Mouse (Mus musculus) neural tube, embryonic 14.5 days (tissue): ENCODE results near the gene Cfap58. TPM values are rescaled to one million over a fixed set of nuclear protein-coding genes. Genes with fewer than 3 reads are reported as not detected.

Experiments
- ATAC-seq: fragments of 200-750 bp; cut with Nextera tagmentation; 2 replicates; pipeline ENCODE4 v1.8.0; 2017; ENCODE audit warnings: low read depth, mild to moderate bottlenecking, moderate TSS enrichment, moderate library complexity
- H3K27ac ChIP-seq: fragments of 300-500 bp; sonication (generic); 2 replicates; pipeline ENCODE4 v1.5.1; 2014; ENCODE audit warnings: low read depth, mild to moderate bottlenecking, control low read depth, low read length, moderate library complexity, mixed read lengths
- H3K27me3 ChIP-seq: fragments of 300-500 bp; sonication (generic); 2 replicates; pipeline ENCODE4 v1.6.1; 2014; ENCODE audit warnings: low read length; ENCODE audit not compliant: control insufficient read depth, insufficient read depth
- H3K36me3 ChIP-seq: fragments of 300-500 bp; sonication (generic); 2 replicates; pipeline ENCODE4 v1.6.1; 2014; ENCODE audit warnings: low read length, mixed read lengths; ENCODE audit not compliant: control insufficient read depth, insufficient read depth
- H3K4me1 ChIP-seq: fragments of 300-500 bp; sonication (generic); 2 replicates; pipeline ENCODE4 v1.6.1; 2014; ENCODE audit warnings: low read length; ENCODE audit not compliant: control insufficient read depth, insufficient read depth
- H3K4me2 ChIP-seq: fragments of 300-500 bp; sonication (generic); 2 replicates; pipeline ENCODE4 v1.6.1; 2014; ENCODE audit warnings: mild to moderate bottlenecking, low read depth, low read length, control low read depth
- H3K4me3 ChIP-seq: fragments of 300-500 bp; sonication (generic); 2 replicates; pipeline ENCODE4 v1.5.1; 2014; ENCODE audit warnings: low read depth, low read length, control low read depth, mixed read lengths
- H3K9ac ChIP-seq: fragments of 300-500 bp; sonication (generic); replicated peaks from 2 replicates; pipeline ENCODE4 v1.6.1; 2014; ENCODE audit warnings: low read depth, mild to moderate bottlenecking, control low read depth, low read length, mixed read lengths
- H3K9me3 ChIP-seq: fragments of 300-500 bp; sonication (generic); 2 replicates; pipeline ENCODE4 v1.6.1; 2016; ENCODE audit warnings: low read length; ENCODE audit not compliant: control insufficient read depth
- WGBS: fragments of 180-500 bp; shearing (Covaris S2); extraction: QIAGEN DNeasy Blood & Tissue Kit; methylation state at CpG from one replicate; pipeline ENCODE4 v1.1.7; 2014; 5-methylcytosine and 5-hydroxymethylcytosine counted together
- polyA plus RNA-seq: library from polyadenylated mRNA; unstranded; fragments of >200 nt; fragmentation: Nextera tagmentation; extraction: Ambion mirVana; gene quantifications from 2 replicates; pipeline ENCODE4 v1.2.1, GENCODE M21; 2014

The Cfap58 gene
- polyA plus RNA-seq, 1 experiment from 2014 or later = 0.64 TPM

DNA sequence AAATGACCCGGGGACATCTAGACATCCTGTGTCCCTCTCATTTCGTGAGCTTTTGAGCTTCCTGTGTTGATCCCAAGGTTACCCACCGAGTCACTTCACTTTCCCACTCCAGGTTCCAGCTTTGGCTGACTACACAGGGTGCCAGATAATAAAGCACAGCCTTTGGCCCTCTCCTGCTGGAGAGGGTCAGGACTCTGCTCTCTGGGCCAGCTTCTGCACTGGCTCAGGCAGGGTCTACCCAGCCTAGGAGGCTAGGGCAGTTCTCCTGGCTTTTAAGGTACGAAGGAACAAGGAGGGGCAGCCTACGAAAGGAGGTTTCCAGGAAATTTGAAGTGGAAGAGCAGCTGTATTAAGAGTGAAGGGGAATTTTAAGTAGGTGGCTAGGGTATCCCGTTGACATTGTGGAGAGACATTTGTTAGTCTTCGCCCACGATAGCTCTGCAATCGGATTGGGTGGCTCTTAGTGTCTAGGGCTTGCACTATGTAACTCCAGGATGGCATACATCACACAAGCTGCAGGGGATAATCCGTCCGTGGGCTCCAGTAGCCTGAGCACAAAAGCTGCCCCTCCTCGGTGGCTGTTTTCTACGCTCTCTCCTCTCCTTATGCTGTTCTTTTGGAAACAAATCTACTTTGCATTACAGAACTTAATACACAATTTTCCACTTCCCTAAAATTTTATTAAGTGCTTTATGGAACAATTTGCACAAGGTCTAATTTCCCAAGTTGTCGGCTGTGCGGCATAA is 72.3 kb downstream of the Cfap58 start:
- no peaks in the 10 kb centered on the region for H3K36me3 ChIP-seq
- H3K4me2 ChIP-seq = no peak overlapping the region
- no peak overlapping the region for H3K4me3 ChIP-seq
- H3K9me3 ChIP-seq = no peaks in the 10 kb centered on the region
- H3K27me3 ChIP-seq = no peaks in the 10 kb centered on the region
- H3K4me1 ChIP-seq = no peaks in the 10 kb centered on the region
- no peak for ATAC-seq
- no peak overlapping the region for H3K9ac ChIP-seq
- H3K27ac ChIP-seq = no peak overlapping the region
- WGBS = 70% methylated on average over 15 of the region's 15 CpGs

DNA sequence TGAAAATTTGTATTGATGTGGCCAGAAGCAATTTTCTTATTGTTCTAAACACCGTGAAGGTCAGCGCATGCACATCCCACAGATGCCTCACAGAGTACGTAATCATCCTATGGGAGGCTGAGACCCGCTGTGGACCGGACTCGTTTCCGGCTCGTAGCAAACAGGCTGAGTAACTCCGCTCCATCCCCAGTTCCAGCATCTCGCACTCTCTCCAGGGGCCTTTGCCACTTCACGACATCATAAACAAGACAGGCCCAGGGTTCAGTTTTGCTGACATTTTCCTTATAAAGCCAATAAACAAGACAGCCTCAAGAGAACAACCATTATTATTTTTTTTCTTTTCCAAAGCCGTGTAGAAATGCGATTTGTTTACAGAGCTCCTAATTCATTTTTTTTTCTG is 82.6 kb downstream of the Cfap58 start:
- no peaks in the 10 kb centered on the region for H3K9me3 ChIP-seq
- 39% methylated on average over 13 of the region's 13 CpGs for WGBS
- no peak overlapping the region for H3K4me2 ChIP-seq
- no peak overlapping the region for H3K27ac ChIP-seq
- H3K36me3 ChIP-seq = no peaks in the 10 kb centered on the region
- H3K4me3 ChIP-seq = no peak overlapping the region
- H3K4me1 ChIP-seq = no peaks in the 10 kb centered on the region
- no peak overlapping the region for H3K9ac ChIP-seq
- H3K27me3 ChIP-seq = no peaks in the 10 kb centered on the region
- no peak for ATAC-seq

DNA sequence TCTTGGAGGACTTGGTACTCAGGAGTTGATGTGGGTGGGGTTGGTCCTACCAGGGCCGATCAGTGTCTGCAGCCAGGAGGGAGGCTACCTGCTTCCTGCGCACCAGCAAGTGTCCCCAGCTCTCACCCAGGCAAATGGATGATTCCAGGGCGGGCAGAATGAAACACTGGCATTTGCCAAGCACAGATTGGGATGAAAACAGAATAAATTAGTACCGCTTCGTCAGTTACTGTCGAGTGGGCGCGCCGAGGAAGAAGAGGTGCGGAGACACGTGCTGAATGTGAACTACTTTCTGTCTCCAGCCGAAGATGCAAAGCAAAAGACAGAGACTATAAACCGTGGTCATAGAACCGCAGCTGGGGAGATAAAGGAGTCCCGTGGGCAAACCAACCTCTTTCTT is 84.0 kb downstream of the Cfap58 start:
- H3K4me1 ChIP-seq = no peaks in the 10 kb centered on the region
- WGBS = 45% methylated on average over 15 of the region's 15 CpGs
- H3K9me3 ChIP-seq = no peaks in the 10 kb centered on the region
- no peak overlapping the region for H3K9ac ChIP-seq
- no peak overlapping the region for H3K4me2 ChIP-seq
- no peak overlapping the region for H3K4me3 ChIP-seq
- no peaks in the 10 kb centered on the region for H3K27me3 ChIP-seq
- no peaks in the 10 kb centered on the region for H3K36me3 ChIP-seq
- ATAC-seq = no peak; the same call in 1 of the 2 replicates
- no peak overlapping the region for H3K27ac ChIP-seq

DNA sequence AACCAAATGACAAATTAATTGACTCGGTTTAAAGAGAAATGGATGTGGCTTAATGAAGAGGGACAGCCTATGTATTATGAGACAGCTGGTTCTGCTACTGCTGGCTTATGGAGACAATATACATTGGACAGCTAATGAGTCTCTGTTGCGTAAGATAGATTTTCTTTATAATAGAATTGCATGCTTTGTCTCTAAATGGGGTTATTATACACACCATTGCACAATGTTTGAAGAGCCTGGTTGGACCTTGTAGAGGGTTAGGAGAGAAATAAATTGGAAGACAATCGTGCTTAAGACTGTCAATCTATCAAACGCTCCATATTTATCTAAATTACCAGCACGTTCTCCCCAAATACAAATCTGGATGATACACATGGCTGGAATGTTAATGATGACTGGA is 85.3 kb downstream of the Cfap58 start:
- 46% methylated on average over 5 of the region's 5 CpGs for WGBS
- no peak overlapping the region for H3K27ac ChIP-seq
- no peaks in the 10 kb centered on the region for H3K36me3 ChIP-seq
- H3K9ac ChIP-seq = no peak overlapping the region
- no peaks in the 10 kb centered on the region for H3K4me1 ChIP-seq
- no peaks in the 10 kb centered on the region for H3K9me3 ChIP-seq
- H3K27me3 ChIP-seq = no peaks in the 10 kb centered on the region
- H3K4me3 ChIP-seq = no peak overlapping the region
- H3K4me2 ChIP-seq = no peak overlapping the region
- no peak; the same call in 1 of the 2 replicates for ATAC-seq

DNA sequence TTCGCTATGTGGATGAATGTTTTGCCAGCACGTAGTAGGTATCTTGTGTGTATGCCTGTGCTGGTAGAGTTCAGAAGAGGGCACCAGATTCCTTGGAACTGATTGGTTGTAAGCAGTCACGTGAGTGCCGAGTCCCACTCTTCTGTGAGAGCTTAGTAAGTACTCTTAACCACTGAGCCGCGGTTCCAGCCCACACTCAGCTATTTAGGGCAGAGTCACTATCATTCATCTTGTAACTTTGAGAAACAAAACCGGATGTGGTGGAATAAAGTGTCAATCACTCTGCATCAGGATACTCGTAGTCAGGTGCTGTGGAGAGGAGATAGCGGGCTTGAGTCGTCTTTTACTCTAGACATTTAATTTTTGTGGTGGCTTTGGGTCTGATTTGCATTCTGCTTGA is 86.3 kb downstream of the Cfap58 start:
- Histone ChIP-seq H3K36me3 (no peaks in the 10 kb centered on the region), H3K4me3 (no peak overlapping the region), H3K9ac (no peak overlapping the region), H3K9me3 (no peaks in the 10 kb centered on the region), H3K4me2 (no peak overlapping the region), H3K4me1 (no peaks in the 10 kb centered on the region), H3K27ac (no peak overlapping the region), H3K27me3 (no peaks in the 10 kb centered on the region)
- no peak for ATAC-seq
- 91% methylated on average over 10 of the region's 10 CpGs for WGBS

DNA sequence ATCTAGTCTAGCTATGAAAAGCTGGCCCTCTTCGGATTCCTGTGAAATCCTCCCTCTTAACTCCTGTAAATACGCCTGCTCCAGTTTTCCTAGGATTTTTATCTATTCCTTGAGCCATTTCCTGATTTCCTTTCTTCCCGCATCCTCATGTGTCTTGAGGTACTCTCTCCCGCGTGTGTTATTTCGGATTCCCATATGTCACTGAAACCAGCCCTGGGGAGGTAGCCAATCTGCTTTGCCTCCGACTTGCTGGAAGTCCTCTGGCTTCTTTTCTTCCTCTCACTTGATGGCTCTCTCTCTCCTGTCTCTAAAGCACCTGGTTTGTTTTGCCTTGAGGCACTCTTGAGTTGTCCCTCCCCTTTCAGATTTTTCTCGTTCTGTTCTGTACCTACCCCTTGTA is 87.9 kb downstream of the Cfap58 start:
- H3K36me3 ChIP-seq = no peaks in the 10 kb centered on the region
- H3K4me2 ChIP-seq = no peak overlapping the region
- ATAC-seq = no peak
- WGBS = 85% methylated on average over 8 of the region's 8 CpGs
- H3K27ac ChIP-seq = no peak overlapping the region
- no peak overlapping the region for H3K4me3 ChIP-seq
- no peaks in the 10 kb centered on the region for H3K4me1 ChIP-seq
- H3K9me3 ChIP-seq = no peaks in the 10 kb centered on the region
- no peaks in the 10 kb centered on the region for H3K27me3 ChIP-seq
- no peak overlapping the region for H3K9ac ChIP-seq

DNA sequence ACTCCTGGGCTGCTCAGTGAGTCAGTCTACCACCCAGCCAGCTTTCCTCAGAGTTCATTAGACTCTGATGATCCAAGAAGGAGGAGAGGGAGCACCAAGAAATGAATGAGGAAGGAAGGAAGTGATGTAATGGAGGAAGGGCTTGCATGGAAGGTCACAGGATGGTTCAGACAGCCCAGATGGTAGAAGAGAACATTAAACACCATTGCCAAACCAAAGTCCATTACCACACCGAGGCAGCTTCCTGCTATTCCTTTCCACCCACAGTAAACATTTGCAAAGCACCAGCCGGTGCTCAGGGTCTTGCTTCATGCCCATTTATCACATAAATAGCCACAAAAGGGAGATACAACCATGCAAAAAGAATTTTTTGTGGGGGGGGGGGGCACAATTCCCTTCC is 89.4 kb downstream of the Cfap58 start:
- no peak overlapping the region for H3K9ac ChIP-seq
- H3K27me3 ChIP-seq = no peaks in the 10 kb centered on the region
- H3K36me3 ChIP-seq = no peaks in the 10 kb centered on the region
- H3K4me3 ChIP-seq = no peak overlapping the region
- H3K9me3 ChIP-seq = no peaks in the 10 kb centered on the region
- no peak for ATAC-seq
- no peak overlapping the region for H3K4me2 ChIP-seq
- H3K4me1 ChIP-seq = no peaks in the 10 kb centered on the region
- no peak overlapping the region for H3K27ac ChIP-seq
- WGBS = 39% methylated on average over 2 of the region's 2 CpGs

DNA sequence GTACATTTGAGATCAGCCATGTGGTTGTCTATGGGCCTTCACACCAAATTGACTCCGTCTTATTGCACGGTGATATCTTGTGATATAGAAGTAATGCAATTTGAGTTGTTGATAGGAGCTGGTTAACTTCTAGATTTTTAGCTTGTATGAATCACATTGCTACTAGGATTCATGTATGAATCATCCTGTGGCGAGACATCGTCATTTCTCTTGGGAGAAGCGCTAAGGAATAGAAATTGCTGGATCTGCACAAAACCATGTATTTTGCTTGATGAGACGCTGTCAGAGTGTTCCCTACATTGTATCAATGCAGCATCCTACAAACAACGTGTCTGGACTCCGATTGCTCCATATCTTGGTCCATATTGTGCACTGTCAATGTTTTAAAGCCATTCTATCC is 102.1 kb downstream of the Cfap58 start:
- 90% methylated on average over 8 of the region's 8 CpGs for WGBS
- Histone ChIP-seq H3K9ac (no peak overlapping the region), H3K4me3 (no peak overlapping the region), H3K4me2 (no peak overlapping the region), H3K27me3 (no peaks in the 10 kb centered on the region), H3K4me1 (0 out of 2 replicates have a peak, but pooled peaks cover 4% of the 10 kb centered on the region), H3K9me3 (no peaks in the 10 kb centered on the region), H3K36me3 (no peaks in the 10 kb centered on the region), H3K27ac (no peak overlapping the region)
- ATAC-seq = no peak

DNA sequence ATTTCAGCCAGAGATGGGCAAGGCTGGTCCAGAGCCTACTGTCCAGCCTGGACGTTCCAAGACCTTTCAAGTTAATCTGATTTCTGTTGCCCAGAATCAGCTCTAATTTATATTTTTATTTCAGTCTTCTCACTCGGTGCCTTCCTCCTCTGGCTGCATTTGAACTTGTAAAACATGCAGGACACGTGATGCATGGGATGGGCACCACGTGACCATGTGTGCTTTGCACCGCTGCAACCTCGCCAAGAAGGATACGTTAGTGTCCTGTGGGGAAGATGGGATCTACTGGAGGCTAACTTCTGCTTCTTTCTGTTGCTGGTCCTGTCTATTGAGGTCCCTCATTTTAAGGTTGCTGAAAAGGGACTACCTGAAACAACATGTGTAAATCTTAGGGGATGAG is 109.8 kb downstream of the Cfap58 start:
- ATAC-seq = no peak
- Histone ChIP-seq H3K4me2 (no peak overlapping the region), H3K9me3 (no peaks in the 10 kb centered on the region), H3K9ac (no peak overlapping the region), H3K4me1 (0 out of 2 replicates have a peak, but pooled peaks cover 3% of the 10 kb centered on the region), H3K27me3 (no peaks in the 10 kb centered on the region), H3K36me3 (no peaks in the 10 kb centered on the region), H3K4me3 (no peak overlapping the region), H3K27ac (no peak overlapping the region)
- WGBS = 80% methylated on average over 7 of the region's 7 CpGs
